Mouse (Mus musculus): ENCODE data around the gene Scarb2. TPM values are rescaled to one million over a fixed set of nuclear protein-coding genes. Genes with fewer than 3 reads are reported as not detected.
"Not testable (repeated sequence)": the region's sequence is repeated elsewhere in the genome, so short reads cannot be mapped to it uniquely, and the experiment has no call there.

The Scarb2 gene
- 16.2 and 17.6 TPM in 2 replicates for polyA plus RNA-seq (2014; fragmentation: Nextera tagmentation; extraction: Ambion mirVana)

DNA sequence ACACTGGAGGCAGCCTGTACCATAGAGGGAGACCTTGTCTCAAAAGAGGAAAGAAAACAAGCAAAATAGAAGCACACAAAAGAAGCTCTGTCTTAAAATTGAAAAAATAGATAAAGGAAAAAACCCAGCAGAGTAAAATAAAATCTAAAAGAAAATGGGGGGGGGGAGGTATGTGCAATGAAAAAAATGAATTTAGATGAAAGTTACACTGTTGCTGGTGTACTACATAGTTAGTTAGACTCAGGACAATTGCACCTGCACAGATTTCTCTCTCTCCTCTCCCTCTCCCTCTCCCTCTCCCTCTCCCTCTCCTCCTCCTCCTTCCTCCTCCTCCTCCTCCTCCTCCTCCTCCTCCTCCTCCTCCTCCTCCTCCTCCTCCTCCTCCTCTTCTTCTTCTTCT, at the start of gene Scarb2:
TSS of gene Scarb2 (minus strand) at position 101 of the 400 bp plus-strand sequence.
- no peaks in the 10 kb centered on the region for H3K36me3 ChIP-seq (ENCODE audit: control insufficient read depth, insufficient read depth, low read length)
- peak within 1 kb of the TSS; percentile 99 for H3K27ac ChIP-seq (ENCODE audit: low read depth, low read length)
- peaks cover 10% of the 10 kb centered on the region; the same call in 1 of the 2 replicates for H3K4me1 ChIP-seq (ENCODE audit: control insufficient read depth, insufficient read depth, low read length)
- peak within 1 kb of the TSS; percentile 90 for H3K4me3 ChIP-seq (ENCODE audit: low read depth, low read length)
- H3K9me3 ChIP-seq (ENCODE audit: control insufficient read depth, low read length) = no peaks in the 10 kb centered on the region
- H3K9ac ChIP-seq (replicated peaks; ENCODE audit: low read depth, low read length) = peak within 1 kb of the TSS; percentile 94
- ATAC-seq (ENCODE audit: low read depth) = no peak
- H3K4me2 ChIP-seq (ENCODE audit: low read depth, low read length) = peak within 1 kb of the TSS; percentile 62
- H3K27me3 ChIP-seq (ENCODE audit: control insufficient read depth, insufficient read depth, low read length) = no peaks in the 10 kb centered on the region

DNA sequence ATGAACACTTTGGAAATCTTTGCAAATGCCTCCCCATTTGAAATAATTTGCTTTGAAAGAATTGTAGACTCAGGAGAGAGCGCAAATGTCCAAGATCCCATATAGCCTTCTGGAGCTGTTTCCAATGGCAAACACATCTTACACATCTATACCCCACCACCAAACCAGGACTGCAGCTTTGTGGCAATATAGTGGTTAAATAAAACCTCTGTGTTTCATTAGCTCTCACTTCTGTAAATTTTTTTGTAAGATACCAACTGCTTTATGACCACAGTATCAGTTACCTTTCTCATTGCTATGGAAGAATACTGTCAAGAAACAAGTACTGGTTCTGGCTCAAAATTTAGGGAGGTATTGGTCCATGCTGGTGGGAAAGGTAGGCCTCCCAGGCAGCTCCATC, 49.3 kb upstream of the Scarb2 start:
- no peak overlapping the region for H3K9ac ChIP-seq (replicated peaks; ENCODE audit: low read depth, low read length)
- H3K36me3 ChIP-seq (ENCODE audit: control insufficient read depth, insufficient read depth, low read length) = no peaks in the 10 kb centered on the region
- WGBS = 97% methylated on average over 1 of the region's 1 CpGs
- no peak overlapping the region for H3K4me3 ChIP-seq (ENCODE audit: low read depth, low read length)
- no peak for ATAC-seq (ENCODE audit: low read depth)
- H3K4me1 ChIP-seq (ENCODE audit: control insufficient read depth, insufficient read depth, low read length) = no peaks in the 10 kb centered on the region
- no peak overlapping the region for H3K4me2 ChIP-seq (ENCODE audit: low read depth, low read length)
- H3K9me3 ChIP-seq (ENCODE audit: control insufficient read depth, low read length) = no peaks in the 10 kb centered on the region
- H3K27ac ChIP-seq (ENCODE audit: low read depth, low read length) = no peak overlapping the region
- H3K27me3 ChIP-seq (ENCODE audit: control insufficient read depth, insufficient read depth, low read length) = no peaks in the 10 kb centered on the region

DNA sequence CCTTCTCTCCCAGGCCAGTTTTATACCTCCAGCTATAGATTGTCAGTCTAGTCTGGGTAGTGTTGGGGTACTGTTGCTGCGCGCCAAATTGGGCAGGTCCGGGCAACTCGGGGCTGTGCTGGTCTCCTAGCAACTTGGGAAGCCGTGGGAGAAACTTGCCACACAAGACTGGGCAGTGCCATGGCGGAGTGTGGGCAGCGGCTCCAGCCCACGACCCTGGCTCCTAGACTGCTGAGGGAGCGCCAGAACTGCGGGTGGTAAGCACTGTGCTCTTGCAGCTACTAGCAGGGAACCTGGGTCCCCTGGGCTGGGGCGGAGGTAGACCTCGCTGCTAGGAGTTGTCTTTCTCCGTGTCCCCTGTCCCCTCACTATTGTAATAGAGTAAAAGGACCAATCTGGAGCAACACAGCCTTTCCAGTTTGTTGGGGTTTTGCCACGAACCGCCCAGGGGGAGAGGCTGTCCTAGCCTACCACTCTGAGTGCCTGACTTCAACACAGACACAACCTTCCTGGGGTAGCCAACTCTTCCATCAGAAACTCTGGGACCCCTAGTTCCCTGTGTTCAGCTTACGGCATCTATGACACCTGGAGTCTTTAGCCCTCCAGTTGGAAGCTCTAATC, 48.4 kb upstream of the Scarb2 start, which contains the start of gene Fam47e:
TSS of gene Fam47e (plus strand) at position 179 of the 621 bp plus-strand sequence.
- Histone ChIP-seq H3K36me3 (ENCODE audit: control insufficient read depth, insufficient read depth, low read length) (no peaks in the 10 kb centered on the region), H3K27ac (ENCODE audit: low read depth, low read length) (no peak within 1 kb of the TSS), H3K9ac (replicated peaks; ENCODE audit: low read depth, low read length) (no peak within 1 kb of the TSS), H3K4me2 (ENCODE audit: low read depth, low read length) (no peak within 1 kb of the TSS), H3K9me3 (ENCODE audit: control insufficient read depth, low read length) (no peaks in the 10 kb centered on the region), H3K4me1 (ENCODE audit: control insufficient read depth, insufficient read depth, low read length) (no peaks in the 10 kb centered on the region), H3K4me3 (ENCODE audit: low read depth, low read length) (no peak within 1 kb of the TSS), H3K27me3 (ENCODE audit: control insufficient read depth, insufficient read depth, low read length) (no peaks in the 10 kb centered on the region)
- WGBS = 69% methylated on average over 16 of the region's 16 CpGs
- peak; percentile 51; the same call in 1 of the 2 replicates for ATAC-seq (ENCODE audit: low read depth)

DNA sequence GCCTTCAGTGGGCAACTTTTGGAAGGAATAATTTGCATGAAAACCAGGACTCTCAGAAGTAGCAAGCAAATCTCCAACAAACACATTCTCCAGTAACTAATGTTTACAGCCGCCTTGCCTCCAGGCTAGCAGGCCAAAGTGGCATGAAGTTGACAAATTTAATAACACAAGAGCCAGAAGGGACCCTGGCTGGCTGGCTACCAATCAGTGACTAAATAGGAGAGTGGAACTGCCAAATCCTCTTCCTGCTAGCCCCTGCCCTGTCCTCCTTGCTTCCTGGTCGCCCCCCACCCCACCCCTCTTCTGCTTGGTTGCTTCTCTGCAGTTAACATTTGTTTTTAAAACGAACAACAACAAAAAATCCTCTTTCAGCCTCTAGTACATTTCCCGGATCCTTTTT, 47.8 kb upstream of the Scarb2 start:
- Histone ChIP-seq H3K9ac (replicated peaks; ENCODE audit: low read depth, low read length) (no peak overlapping the region), H3K9me3 (ENCODE audit: control insufficient read depth, low read length) (no peaks in the 10 kb centered on the region), H3K27ac (ENCODE audit: low read depth, low read length) (no peak overlapping the region), H3K4me1 (ENCODE audit: control insufficient read depth, insufficient read depth, low read length) (no peaks in the 10 kb centered on the region), H3K36me3 (ENCODE audit: control insufficient read depth, insufficient read depth, low read length) (no peaks in the 10 kb centered on the region), H3K27me3 (ENCODE audit: control insufficient read depth, insufficient read depth, low read length) (no peaks in the 10 kb centered on the region), H3K4me3 (ENCODE audit: low read depth, low read length) (no peak overlapping the region), H3K4me2 (ENCODE audit: low read depth, low read length) (no peak overlapping the region)
- WGBS = 80% methylated on average over 4 of the region's 4 CpGs
- no peak for ATAC-seq (ENCODE audit: low read depth)

DNA sequence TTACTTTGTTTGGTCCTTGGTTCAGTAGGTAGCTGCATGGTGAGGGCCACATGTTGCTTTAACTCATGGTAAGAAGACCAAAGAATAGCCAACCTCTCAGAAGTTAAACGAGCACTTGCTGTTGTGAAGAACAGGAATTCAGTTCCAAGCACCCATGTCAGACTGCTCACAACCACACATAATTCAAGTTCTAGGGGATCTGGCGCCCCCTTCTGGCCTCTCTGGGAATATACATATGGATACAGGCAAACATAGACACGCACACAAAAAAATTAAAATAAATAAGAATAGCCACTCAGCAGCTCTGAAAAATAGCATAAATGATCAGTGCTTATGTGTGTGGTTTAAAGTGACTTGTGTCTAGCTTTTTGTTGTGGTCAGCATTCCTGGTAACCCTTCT, 47.3 kb upstream of the Scarb2 start:
- H3K9me3 ChIP-seq (ENCODE audit: control insufficient read depth, low read length) = no peaks in the 10 kb centered on the region
- WGBS = 64% methylated on average over 3 of the region's 3 CpGs
- no peak for ATAC-seq (ENCODE audit: low read depth)
- H3K27ac ChIP-seq (ENCODE audit: low read depth, low read length) = no peak overlapping the region
- H3K36me3 ChIP-seq (ENCODE audit: control insufficient read depth, insufficient read depth, low read length) = no peaks in the 10 kb centered on the region
- H3K4me2 ChIP-seq (ENCODE audit: low read depth, low read length) = no peak overlapping the region
- H3K4me1 ChIP-seq (ENCODE audit: control insufficient read depth, insufficient read depth, low read length) = no peaks in the 10 kb centered on the region
- no peak overlapping the region for H3K4me3 ChIP-seq (ENCODE audit: low read depth, low read length)
- H3K27me3 ChIP-seq (ENCODE audit: control insufficient read depth, insufficient read depth, low read length) = no peaks in the 10 kb centered on the region
- no peak overlapping the region for H3K9ac ChIP-seq (replicated peaks; ENCODE audit: low read depth, low read length)

DNA sequence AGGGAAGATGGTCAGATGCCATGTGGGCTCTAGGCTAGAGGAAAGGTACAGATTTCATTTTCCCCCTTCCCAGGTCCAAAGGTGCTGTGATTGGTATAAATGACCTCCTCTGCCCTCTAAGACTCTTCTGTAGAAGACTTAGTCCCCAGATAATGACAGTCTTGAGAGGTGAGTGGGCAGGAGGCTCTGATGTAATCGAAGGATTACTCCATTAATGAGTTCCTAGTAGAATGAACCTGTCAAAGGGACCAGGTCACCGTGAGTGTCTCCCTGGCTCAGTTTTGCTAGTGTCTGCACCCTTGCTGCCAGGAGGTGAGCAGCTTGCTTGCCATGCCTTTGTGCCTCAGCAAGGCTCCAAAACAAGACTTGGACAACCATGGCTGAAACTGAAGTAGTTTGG, 46.0 kb upstream of the Scarb2 start:
- Histone ChIP-seq H3K4me1 (ENCODE audit: control insufficient read depth, insufficient read depth, low read length) (no peaks in the 10 kb centered on the region), H3K27ac (ENCODE audit: low read depth, low read length) (no peak overlapping the region), H3K9me3 (ENCODE audit: control insufficient read depth, low read length) (no peaks in the 10 kb centered on the region), H3K36me3 (ENCODE audit: control insufficient read depth, insufficient read depth, low read length) (no peaks in the 10 kb centered on the region), H3K9ac (replicated peaks; ENCODE audit: low read depth, low read length) (no peak overlapping the region), H3K4me2 (ENCODE audit: low read depth, low read length) (no peak overlapping the region), H3K27me3 (ENCODE audit: control insufficient read depth, insufficient read depth, low read length) (no peaks in the 10 kb centered on the region), H3K4me3 (ENCODE audit: low read depth, low read length) (no peak overlapping the region)
- 93% methylated on average over 2 of the region's 2 CpGs for WGBS
- ATAC-seq (ENCODE audit: low read depth) = no peak

DNA sequence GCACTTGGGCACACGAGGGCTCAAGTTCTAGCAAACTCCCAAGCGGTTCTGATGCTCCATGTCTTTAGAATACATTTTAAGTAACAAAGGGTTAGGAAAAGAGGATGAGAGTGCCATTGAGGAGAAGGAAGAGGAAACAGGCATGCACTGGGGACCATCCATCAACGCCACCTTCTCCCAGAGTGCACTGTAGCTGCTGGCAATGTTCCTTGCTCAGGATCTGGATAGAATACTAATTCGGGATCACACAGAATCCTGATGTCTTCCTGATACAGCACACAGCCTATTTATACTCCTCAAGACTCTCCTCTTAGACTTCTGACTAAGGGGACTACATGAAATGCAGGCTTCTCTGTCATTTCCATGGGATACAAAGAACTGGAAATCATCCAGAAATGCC, 33.1 kb upstream of the Scarb2 start:
- ATAC-seq (ENCODE audit: low read depth) = peak; percentile 61; the same call in 1 of the 2 replicates
- Histone ChIP-seq H3K4me2 (ENCODE audit: low read depth, low read length) (no peak overlapping the region), H3K9me3 (ENCODE audit: control insufficient read depth, low read length) (no peaks in the 10 kb centered on the region), H3K4me3 (ENCODE audit: low read depth, low read length) (no peak overlapping the region), H3K4me1 (ENCODE audit: control insufficient read depth, insufficient read depth, low read length) (no peaks in the 10 kb centered on the region), H3K27ac (ENCODE audit: low read depth, low read length) (no peak overlapping the region), H3K27me3 (ENCODE audit: control insufficient read depth, insufficient read depth, low read length) (no peaks in the 10 kb centered on the region), H3K9ac (replicated peaks; ENCODE audit: low read depth, low read length) (no peak overlapping the region), H3K36me3 (ENCODE audit: control insufficient read depth, insufficient read depth, low read length) (no peaks in the 10 kb centered on the region)
- WGBS = 66% methylated on average over 4 of the region's 4 CpGs

DNA sequence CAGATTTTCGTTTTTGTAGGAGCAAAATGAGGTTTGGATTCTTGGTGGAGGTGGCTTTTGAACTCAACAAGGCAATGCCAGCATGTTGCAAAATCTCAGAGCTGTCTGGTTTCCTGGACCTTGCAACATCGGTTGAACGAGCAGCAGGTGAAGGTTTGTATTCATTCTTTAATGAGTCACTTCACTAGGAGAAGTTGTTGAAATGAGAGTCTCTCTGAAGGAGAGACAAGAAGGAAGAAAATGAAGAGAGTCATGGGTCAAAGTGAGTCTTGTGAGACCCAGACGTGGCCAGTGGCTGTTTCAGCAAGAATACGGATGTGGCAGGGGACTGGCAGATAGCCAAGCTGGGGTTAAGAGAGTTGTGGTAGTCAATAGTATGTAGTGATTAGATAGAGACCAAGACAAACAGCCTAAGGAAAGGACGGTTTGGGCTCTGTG, 18.2 kb upstream of the Scarb2 start:
- Histone ChIP-seq H3K4me2 (ENCODE audit: low read depth, low read length) (no peak overlapping the region), H3K36me3 (ENCODE audit: control insufficient read depth, insufficient read depth, low read length) (no peaks in the 10 kb centered on the region), H3K27ac (ENCODE audit: low read depth, low read length) (no peak overlapping the region), H3K9ac (replicated peaks; ENCODE audit: low read depth, low read length) (no peak overlapping the region), H3K4me1 (ENCODE audit: control insufficient read depth, insufficient read depth, low read length) (no peaks in the 10 kb centered on the region), H3K9me3 (ENCODE audit: control insufficient read depth, low read length) (no peaks in the 10 kb centered on the region), H3K4me3 (ENCODE audit: low read depth, low read length) (no peak overlapping the region), H3K27me3 (ENCODE audit: control insufficient read depth, insufficient read depth, low read length) (no peaks in the 10 kb centered on the region)
- 74% methylated on average over 6 of the region's 6 CpGs for WGBS
- ATAC-seq (ENCODE audit: low read depth) = no peak

DNA sequence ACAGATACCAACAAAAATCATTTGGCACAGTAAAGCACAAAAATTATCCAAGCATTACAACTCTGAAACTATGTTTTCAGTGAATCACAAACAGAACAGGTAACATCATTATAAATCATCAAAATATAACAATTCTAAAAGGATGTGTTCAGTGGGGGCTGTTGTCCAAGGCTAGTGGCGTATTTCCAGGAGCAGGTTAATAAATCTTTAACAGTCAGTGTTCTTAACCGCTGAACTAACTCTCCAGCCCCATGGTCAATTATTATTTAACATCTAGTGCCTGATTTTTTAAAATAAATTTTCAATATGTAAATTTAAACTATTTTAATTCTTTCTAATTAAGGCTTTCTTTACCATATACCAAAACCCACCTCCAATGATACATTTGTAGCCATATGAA, 14.5 kb upstream of the Scarb2 start:
- not testable (repeated sequence) for H3K27me3 ChIP-seq (ENCODE audit: control insufficient read depth, insufficient read depth, low read length); H3K27ac ChIP-seq (ENCODE audit: low read depth, low read length); H3K9ac ChIP-seq (replicated peaks; ENCODE audit: low read depth, low read length); ATAC-seq (ENCODE audit: low read depth); H3K4me1 ChIP-seq (ENCODE audit: control insufficient read depth, insufficient read depth, low read length); H3K4me3 ChIP-seq (ENCODE audit: low read depth, low read length); H3K4me2 ChIP-seq (ENCODE audit: low read depth, low read length); H3K9me3 ChIP-seq (ENCODE audit: control insufficient read depth, low read length); H3K36me3 ChIP-seq (ENCODE audit: control insufficient read depth, insufficient read depth, low read length)
- 76% methylated on average over 2 of the region's 2 CpGs for WGBS
